Mouse (Mus musculus): ENCODE measurements around the gene Gnb1. TPM values are rescaled to one million over a fixed set of nuclear protein-coding genes. Genes with fewer than 3 reads are reported as not detected.

Gnb1 gene
- polyA plus RNA-seq, 1 experiment: 338 TPM

DNA sequence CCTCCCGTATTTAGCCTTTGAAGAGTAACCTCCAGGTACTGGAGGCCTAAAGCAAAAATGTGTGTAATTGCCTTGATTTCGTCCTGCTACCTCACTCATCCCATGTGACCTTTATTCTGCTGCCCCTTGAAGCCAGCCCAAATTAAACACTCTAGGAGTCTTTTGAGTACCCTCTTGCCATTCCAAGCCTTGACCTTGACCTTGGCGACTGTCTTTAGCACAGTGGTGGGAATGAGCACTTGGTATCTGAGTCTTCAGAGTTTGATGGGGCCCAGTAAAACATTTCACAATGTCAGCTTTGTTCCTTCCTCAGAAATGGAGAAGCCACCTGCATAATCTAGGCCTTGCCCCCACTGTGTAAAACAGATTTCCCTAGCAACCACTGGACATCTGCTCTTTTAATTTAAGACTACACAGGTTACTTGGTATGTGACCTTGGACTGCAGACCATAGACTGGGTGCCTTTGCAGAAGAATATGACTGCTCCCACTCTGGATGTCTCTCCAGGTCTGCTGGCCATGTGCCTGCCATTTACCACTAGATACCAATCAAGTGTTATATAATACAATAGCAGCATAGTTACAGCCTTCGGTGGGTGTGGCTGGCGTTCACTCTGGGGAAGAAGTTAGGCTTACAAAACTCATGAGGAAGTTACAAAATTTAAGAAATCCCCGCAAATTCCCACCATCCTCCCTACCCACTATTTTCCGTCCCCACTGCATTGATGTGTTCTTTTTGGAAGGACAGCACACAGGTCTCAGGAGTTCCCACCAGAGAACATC is 70.7 kb downstream of the Gnb1 start, which contains the start of gene Nadk:
Gene Nadk, plus strand, starts transcription at position 718 of the 782 bp plus-strand sequence.
- no peaks in the 10 kb centered on the region for H3K27me3 ChIP-seq (ENCODE audit: control insufficient read depth, insufficient read depth, insufficient read length)
- peaks cover 27% of the 10 kb centered on the region for H3K79me3 ChIP-seq (ENCODE audit: low read depth)
- TF ChIP-seq CEBPB (IDR thresholded peaks at IDR 0.05; ENCODE audit: low read depth): no peak
- no peak for TF ChIP-seq MYOG (IDR thresholded peaks at IDR 0.05; ENCODE audit: control insufficient read depth, extremely low read depth, insufficient read length)
- no peak for TF ChIP-seq MAX (IDR thresholded peaks at IDR 0.05)
- no peak for TF ChIP-seq USF1 (IDR thresholded peaks at IDR 0.05; ENCODE audit: low read depth)
- TF ChIP-seq FOSL1 (IDR thresholded peaks at IDR 0.05; ENCODE audit: insufficient read depth, low read length, poor library complexity, severe bottlenecking): no peak
- TF ChIP-seq MYOD1 (IDR thresholded peaks at IDR 0.05; ENCODE audit: control insufficient read depth, insufficient read length, low read depth): no peak
- TF ChIP-seq CTCF (IDR thresholded peaks at IDR 0.05; ENCODE audit: control insufficient read depth, insufficient read depth, insufficient read length): no peak
- H3ac ChIP-seq (ENCODE audit: control insufficient read depth, insufficient read length, low read depth): peak within 1 kb of the TSS; percentile 49
- H3K36me3 ChIP-seq (ENCODE audit: control insufficient read depth, insufficient read depth): peaks cover 53% of the 10 kb centered on the region
- peak within 1 kb of the TSS; percentile 21 for H3K4me3 ChIP-seq (ENCODE audit: insufficient read depth, poor library complexity, severe bottlenecking)
- peaks cover 35% of the 10 kb centered on the region for H3K79me2 ChIP-seq (ENCODE audit: control insufficient read depth, insufficient read depth)

GRCm38 (mm10) chr4:155562725-155563399 is 71.7 kb downstream of the Gnb1 start:
- H3K79me3 ChIP-seq (ENCODE audit: low read depth): peaks cover 37% of the 10 kb centered on the region
- H3K79me2 ChIP-seq (ENCODE audit: control insufficient read depth, insufficient read depth): peaks cover 45% of the 10 kb centered on the region
- peak overlapping the region; percentile 21 for H3K4me3 ChIP-seq (ENCODE audit: insufficient read depth, poor library complexity, severe bottlenecking)
- peaks cover 44% of the 10 kb centered on the region for H3K36me3 ChIP-seq (ENCODE audit: control insufficient read depth, insufficient read depth)
- peak overlapping the region; percentile 49 for H3ac ChIP-seq (ENCODE audit: control insufficient read depth, insufficient read length, low read depth)
- no peaks in the 10 kb centered on the region for H3K27me3 ChIP-seq (ENCODE audit: control insufficient read depth, insufficient read depth, insufficient read length)
- TF ChIP-seq USF1 (IDR thresholded peaks at IDR 0.05; ENCODE audit: low read depth) (no peak), MAX (IDR thresholded peaks at IDR 0.05) (peak; percentile 63)

GRCm38 (mm10) chr4:155563400-155564231 is 72.5 kb downstream of the Gnb1 start:
- peak overlapping the region; percentile 89 for H3ac ChIP-seq (ENCODE audit: control insufficient read depth, insufficient read length, low read depth)
- peaks cover 44% of the 10 kb centered on the region for H3K79me3 ChIP-seq (ENCODE audit: low read depth)
- H3K36me3 ChIP-seq (ENCODE audit: control insufficient read depth, insufficient read depth): peaks cover 39% of the 10 kb centered on the region
- TF ChIP-seq MYOG (IDR thresholded peaks at IDR 0.05; ENCODE audit: control insufficient read depth, extremely low read depth, insufficient read length) (no peak), MAX (IDR thresholded peaks at IDR 0.05) (peak; percentile 19), USF1 (IDR thresholded peaks at IDR 0.05; ENCODE audit: low read depth) (peak; percentile 84), CEBPB (IDR thresholded peaks at IDR 0.05; ENCODE audit: low read depth) (no peak), CTCF (IDR thresholded peaks at IDR 0.05; ENCODE audit: control insufficient read depth, insufficient read depth, insufficient read length) (peak; percentile 69), MYOD1 (IDR thresholded peaks at IDR 0.05; ENCODE audit: control insufficient read depth, insufficient read length, low read depth) (no peak), FOSL1 (IDR thresholded peaks at IDR 0.05; ENCODE audit: insufficient read depth, low read length, poor library complexity, severe bottlenecking) (no peak)
- H3K27me3 ChIP-seq (ENCODE audit: control insufficient read depth, insufficient read depth, insufficient read length): no peaks in the 10 kb centered on the region
- peak overlapping the region; percentile 84 for H3K4me3 ChIP-seq (ENCODE audit: insufficient read depth, poor library complexity, severe bottlenecking)
- peaks cover 50% of the 10 kb centered on the region for H3K79me2 ChIP-seq (ENCODE audit: control insufficient read depth, insufficient read depth)

- H3K36me3 ChIP-seq (ENCODE audit: control insufficient read depth, insufficient read depth): peaks cover 31% of the 10 kb centered on the region
- H3K79me3 ChIP-seq (ENCODE audit: low read depth): peaks cover 52% of the 10 kb centered on the region
- peaks cover 56% of the 10 kb centered on the region for H3K79me2 ChIP-seq (ENCODE audit: control insufficient read depth, insufficient read depth)
- H3K27me3 ChIP-seq (ENCODE audit: control insufficient read depth, insufficient read depth, insufficient read length): no peaks in the 10 kb centered on the region
- no peak for TF ChIP-seq MAX (IDR thresholded peaks at IDR 0.05)
- TF ChIP-seq MYOD1 (IDR thresholded peaks at IDR 0.05; ENCODE audit: control insufficient read depth, insufficient read length, low read depth): no peak
- TF ChIP-seq USF1 (IDR thresholded peaks at IDR 0.05; ENCODE audit: low read depth): no peak
- TF ChIP-seq MYOG (IDR thresholded peaks at IDR 0.05; ENCODE audit: control insufficient read depth, extremely low read depth, insufficient read length): no peak
- no peak for TF ChIP-seq CEBPB (IDR thresholded peaks at IDR 0.05; ENCODE audit: low read depth)
- TF ChIP-seq CTCF (IDR thresholded peaks at IDR 0.05; ENCODE audit: control insufficient read depth, insufficient read depth, insufficient read length): no peak
- TF ChIP-seq FOSL1 (IDR thresholded peaks at IDR 0.05; ENCODE audit: insufficient read depth, low read length, poor library complexity, severe bottlenecking): no peak
- peak overlapping the region; percentile 84 for H3K4me3 ChIP-seq (ENCODE audit: insufficient read depth, poor library complexity, severe bottlenecking)
- H3ac ChIP-seq (ENCODE audit: control insufficient read depth, insufficient read length, low read depth): peak overlapping the region; percentile 89
These were observed 73.3 kb downstream of the Gnb1 start for GRCm38 (mm10) chr4:155564315-155565069.

- peaks cover 77% of the 10 kb centered on the region for H3K79me2 ChIP-seq (ENCODE audit: control insufficient read depth, insufficient read depth)
- H3K27me3 ChIP-seq (ENCODE audit: control insufficient read depth, insufficient read depth, insufficient read length): no peaks in the 10 kb centered on the region
- H3ac ChIP-seq (ENCODE audit: control insufficient read depth, insufficient read length, low read depth): no peak overlapping the region
- H3K36me3 ChIP-seq (ENCODE audit: control insufficient read depth, insufficient read depth): peaks cover 12% of the 10 kb centered on the region
- H3K4me3 ChIP-seq (ENCODE audit: insufficient read depth, poor library complexity, severe bottlenecking): no peak overlapping the region
- no peak for TF ChIP-seq CEBPB (IDR thresholded peaks at IDR 0.05; ENCODE audit: low read depth)
- TF ChIP-seq FOSL1 (IDR thresholded peaks at IDR 0.05; ENCODE audit: insufficient read depth, low read length, poor library complexity, severe bottlenecking): no peak
- no peak for TF ChIP-seq MYOG (IDR thresholded peaks at IDR 0.05; ENCODE audit: control insufficient read depth, extremely low read depth, insufficient read length)
- TF ChIP-seq MAX (IDR thresholded peaks at IDR 0.05): no peak
- no peak for TF ChIP-seq CTCF (IDR thresholded peaks at IDR 0.05; ENCODE audit: control insufficient read depth, insufficient read depth, insufficient read length)
- TF ChIP-seq MYOD1 (IDR thresholded peaks at IDR 0.05; ENCODE audit: control insufficient read depth, insufficient read length, low read depth): no peak
- TF ChIP-seq USF1 (IDR thresholded peaks at IDR 0.05; ENCODE audit: low read depth): no peak
- H3K79me3 ChIP-seq (ENCODE audit: low read depth): peaks cover 70% of the 10 kb centered on the region
These were observed 75.4 kb downstream of the Gnb1 start for GRCm38 (mm10) chr4:155566555-155566954.
